Mouse (Mus musculus) embryonic facial prominence, embryonic 14.5 days (tissue): Measurements from ENCODE around the gene Rapgef6. TPM values are rescaled to one million over a fixed set of nuclear protein-coding genes. Genes with fewer than 3 reads are reported as not detected.
A peak's percentile ranks its signal among the peaks of the same experiment; 100 is the strongest.

Experiments
- ATAC-seq: fragments of 200-750 bp; cut with Nextera tagmentation; 2 replicates; pipeline ENCODE4 v1.8.0; 2017; ENCODE audit warnings: low read depth, moderate number of reproducible peaks, moderate TSS enrichment
- DNase-seq: peaks from one replicate; pipeline ENCODE4 v3.0.0-alpha.2; 2015; ENCODE audit warnings: low spot score
- H3K27ac ChIP-seq: fragments of 300-500 bp; sonication (generic); replicated peaks from 2 replicates; pipeline ENCODE4 v1.5.1; 2014; ENCODE audit warnings: low read depth, mild to moderate bottlenecking, low read length, moderate library complexity
- H3K27me3 ChIP-seq: fragments of 300-500 bp; sonication (generic); replicated peaks from 2 replicates; pipeline ENCODE4 v1.6.1; 2014; ENCODE audit warnings: low read length; ENCODE audit not compliant: control insufficient read depth, insufficient read depth
- H3K36me3 ChIP-seq: fragments of 300-500 bp; sonication (generic); 2 replicates; pipeline ENCODE4 v1.6.1; 2014; ENCODE audit warnings: low read length, mixed read lengths; ENCODE audit not compliant: control insufficient read depth, insufficient read depth
- H3K4me1 ChIP-seq: fragments of 300-500 bp; sonication (generic); 2 replicates; pipeline ENCODE4 v1.6.1; 2014; ENCODE audit warnings: antibody characterized with exemption, low read length; ENCODE audit not compliant: control insufficient read depth, insufficient read depth
- H3K4me2 ChIP-seq: fragments of 300-500 bp; sonication (generic); 2 replicates; pipeline ENCODE4 v1.6.1; 2014; ENCODE audit warnings: low read depth, mild to moderate bottlenecking, low read length, moderate library complexity, mixed read lengths
- H3K4me3 ChIP-seq: fragments of 300-500 bp; sonication (generic); 2 replicates; pipeline ENCODE4 v1.5.1; 2014; ENCODE audit warnings: low read depth, mild to moderate bottlenecking, low read length
- H3K9ac ChIP-seq: fragments of 300-500 bp; sonication (generic); 2 replicates; pipeline ENCODE4 v1.6.1; 2014; ENCODE audit warnings: low read depth, mild to moderate bottlenecking, low read length, moderate library complexity, mixed read lengths
- H3K9me3 ChIP-seq: fragments of 300-500 bp; sonication (generic); 2 replicates; pipeline ENCODE4 v1.6.1; 2016; ENCODE audit warnings: low read length; ENCODE audit not compliant: control insufficient read depth
- WGBS: fragments of 180-500 bp; shearing (Covaris S2); extraction: QIAGEN DNeasy Blood & Tissue Kit; methylation state at CpG from one replicate; pipeline ENCODE4 v1.1.7; 2014; 5-methylcytosine and 5-hydroxymethylcytosine counted together
- polyA plus RNA-seq: library from polyadenylated mRNA; unstranded; fragments of >200 nt; fragmentation: Nextera tagmentation; extraction: Ambion mirVana; gene quantifications from 2 replicates; pipeline ENCODE4 v1.2.1, GENCODE M21; 2014

Gene Rapgef6
- polyA plus RNA-seq, 1 experiment from 2014 or later: 24.0 TPM

DNA sequence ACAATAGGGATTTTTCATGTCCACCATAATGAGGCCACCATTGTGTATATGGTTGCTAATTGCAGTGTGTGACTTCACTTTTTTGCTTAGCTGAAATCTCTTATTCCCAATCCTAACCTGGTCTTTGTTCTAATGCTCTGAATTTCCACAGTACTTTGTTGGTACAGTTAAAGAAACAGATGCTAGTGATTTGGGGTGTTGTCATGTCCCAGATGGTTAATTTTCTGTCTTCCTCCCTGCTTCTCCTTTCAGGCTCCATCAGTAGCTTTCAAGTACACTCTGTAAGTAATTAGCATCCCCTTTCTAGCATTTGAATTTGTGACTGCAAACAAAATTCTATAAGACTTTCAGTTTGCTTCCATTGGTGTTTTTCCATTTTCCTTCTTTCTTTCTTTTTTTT, 17.7 kb downstream of the Rapgef6 start:
- H3K4me1 ChIP-seq: no peaks in the 10 kb centered on the region
- no peaks in the 10 kb centered on the region for H3K36me3 ChIP-seq
- DNase-seq: no peak
- no peaks in the 10 kb centered on the region for H3K27me3 ChIP-seq
- no peak overlapping the region for H3K27ac ChIP-seq
- H3K4me3 ChIP-seq: no peak overlapping the region
- H3K9me3 ChIP-seq: no peaks in the 10 kb centered on the region
- H3K9ac ChIP-seq: no peak overlapping the region
- no peak for ATAC-seq
- H3K4me2 ChIP-seq: no peak overlapping the region

GRCm38 (mm10) chr11:54542414-54542813, 19.8 kb downstream of the Rapgef6 start:
- Histone ChIP-seq H3K27ac (no peak overlapping the region), H3K4me2 (no peak overlapping the region), H3K4me3 (no peak overlapping the region), H3K4me1 (no peaks in the 10 kb centered on the region), H3K9ac (no peak overlapping the region), H3K27me3 (no peaks in the 10 kb centered on the region), H3K36me3 (0 out of 2 replicates have a peak, but pooled peaks cover 5% of the 10 kb centered on the region), H3K9me3 (no peaks in the 10 kb centered on the region)
- ATAC-seq: no peak
- no peak for DNase-seq

- ATAC-seq (no peak), DNase-seq (no peak)
- H3K27me3 ChIP-seq: no peaks in the 10 kb centered on the region
- no peak overlapping the region for H3K4me3 ChIP-seq
- no peaks in the 10 kb centered on the region for H3K4me1 ChIP-seq
- 71% methylated on average over 2 of the region's 2 CpGs for WGBS
- no peaks in the 10 kb centered on the region for H3K36me3 ChIP-seq
- no peak overlapping the region for H3K9ac ChIP-seq
- no peaks in the 10 kb centered on the region for H3K9me3 ChIP-seq
- no peak overlapping the region for H3K27ac ChIP-seq
- H3K4me2 ChIP-seq: no peak overlapping the region
Observed at GRCm38 (mm10) chr11:54554970-54555369, 32.3 kb downstream of the Rapgef6 start.

GRCm38 (mm10) chr11:54562761-54563160, 40.1 kb downstream of the Rapgef6 start:
- no peak for ATAC-seq

GRCm38 (mm10) chr11:54567959-54568358, 45.3 kb downstream of the Rapgef6 start:
- WGBS: 55% methylated on average over 1 of the region's 1 CpGs
- Histone ChIP-seq H3K4me2 (no peak overlapping the region), H3K4me3 (no peak overlapping the region)

More at GRCm38 (mm10) chr11:54562761-54563160, 40.1 kb downstream of the Rapgef6 start:
- DNase-seq: peak; percentile 26
- WGBS: 84% methylated on average over 5 of the region's 5 CpGs
- Histone ChIP-seq H3K4me2 (no peak overlapping the region), H3K36me3 (0 out of 2 replicates have a peak, but pooled peaks cover 2% of the 10 kb centered on the region), H3K4me3 (no peak overlapping the region), H3K27me3 (no peaks in the 10 kb centered on the region), H3K9me3 (no peaks in the 10 kb centered on the region), H3K4me1 (no peaks in the 10 kb centered on the region), H3K27ac (no peak overlapping the region), H3K9ac (no peak overlapping the region)

DNA sequence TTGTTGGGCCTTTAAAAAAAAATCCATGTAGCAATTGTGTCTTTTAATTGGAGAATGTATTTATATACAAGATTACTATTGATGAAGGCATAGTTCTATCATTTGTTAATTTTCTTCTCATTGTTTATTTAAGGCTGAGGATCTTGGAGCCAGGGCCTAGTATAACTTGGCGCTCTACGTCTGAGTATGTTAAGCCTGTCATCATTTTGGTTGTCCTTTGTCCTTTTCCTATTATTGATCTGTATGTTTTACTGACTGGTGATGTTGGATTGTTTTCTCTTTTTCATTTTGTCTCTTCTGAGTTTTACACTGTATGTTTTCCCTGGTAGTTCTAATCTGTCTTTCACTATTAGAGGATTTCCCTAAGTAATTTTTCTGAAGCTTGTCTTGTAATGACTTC, 52.1 kb downstream of the Rapgef6 start:
- no peak overlapping the region for H3K9ac ChIP-seq
- no peaks in the 10 kb centered on the region for H3K36me3 ChIP-seq
- 91% methylated on average over 2 of the region's 2 CpGs for WGBS
- 0 out of 2 replicates have a peak, but pooled peaks cover 5% of the 10 kb centered on the region for H3K9me3 ChIP-seq
- DNase-seq (no peak), ATAC-seq (no peak)
- no peaks in the 10 kb centered on the region for H3K4me1 ChIP-seq
- no peak overlapping the region for H3K4me3 ChIP-seq
- no peaks in the 10 kb centered on the region for H3K27me3 ChIP-seq
- no peak overlapping the region for H3K27ac ChIP-seq
- H3K4me2 ChIP-seq: no peak overlapping the region

More at GRCm38 (mm10) chr11:54567959-54568358, 45.3 kb downstream of the Rapgef6 start:
- H3K27me3 ChIP-seq: no peaks in the 10 kb centered on the region
- ATAC-seq: no peak
- H3K4me1 ChIP-seq: no peaks in the 10 kb centered on the region
- no peak overlapping the region for H3K9ac ChIP-seq
- DNase-seq: peak; percentile 12
- H3K9me3 ChIP-seq: no peaks in the 10 kb centered on the region
- H3K27ac ChIP-seq: no peak overlapping the region
- peaks cover 2% of the 10 kb centered on the region; the same call in 1 of the 2 replicates for H3K36me3 ChIP-seq

GRCm38 (mm10) chr11:54592585-54592984, 69.9 kb downstream of the Rapgef6 start:
- Histone ChIP-seq H3K9me3 (no peaks in the 10 kb centered on the region), H3K36me3 (peaks cover 3% of the 10 kb centered on the region; the same call in 1 of the 2 replicates), H3K9ac (no peak overlapping the region), H3K27me3 (no peaks in the 10 kb centered on the region), H3K27ac (no peak overlapping the region), H3K4me1 (0 out of 2 replicates have a peak, but pooled peaks cover 3% of the 10 kb centered on the region), H3K4me2 (no peak overlapping the region), H3K4me3 (no peak overlapping the region)
- DNase-seq (peak; percentile 33), ATAC-seq (peak; percentile 72; the same call in 1 of the 2 replicates)
- WGBS: 42% methylated on average over 3 of the region's 3 CpGs

DNA sequence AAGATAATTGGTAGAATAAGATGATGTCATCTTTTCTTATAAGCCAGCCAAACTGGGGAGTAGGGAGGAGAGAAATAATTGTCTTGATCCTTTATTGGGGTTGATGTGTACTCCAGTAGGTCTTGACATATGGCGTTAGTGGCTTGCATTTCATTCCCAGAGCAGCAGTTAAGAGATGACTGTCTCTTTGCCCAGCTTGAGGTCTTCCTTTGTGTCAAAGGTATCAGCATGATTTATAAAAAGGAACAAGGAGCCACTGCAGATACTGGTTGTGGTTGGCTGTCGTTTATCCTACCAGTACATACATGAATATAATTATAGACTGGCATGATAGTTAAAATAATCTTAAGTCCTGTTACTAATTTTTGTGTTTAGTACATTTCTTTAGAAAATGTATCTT, 71.4 kb downstream of the Rapgef6 start:
- Histone ChIP-seq H3K9me3 (no peaks in the 10 kb centered on the region), H3K27ac (no peak overlapping the region), H3K4me3 (no peak overlapping the region), H3K36me3 (peaks cover 2% of the 10 kb centered on the region; the same call in 1 of the 2 replicates), H3K4me1 (0 out of 2 replicates have a peak, but pooled peaks cover 3% of the 10 kb centered on the region), H3K4me2 (no peak overlapping the region), H3K9ac (no peak overlapping the region), H3K27me3 (no peaks in the 10 kb centered on the region)
- ATAC-seq (no peak), DNase-seq (no peak)
- WGBS: 57% methylated on average over 2 of the region's 2 CpGs

DNA sequence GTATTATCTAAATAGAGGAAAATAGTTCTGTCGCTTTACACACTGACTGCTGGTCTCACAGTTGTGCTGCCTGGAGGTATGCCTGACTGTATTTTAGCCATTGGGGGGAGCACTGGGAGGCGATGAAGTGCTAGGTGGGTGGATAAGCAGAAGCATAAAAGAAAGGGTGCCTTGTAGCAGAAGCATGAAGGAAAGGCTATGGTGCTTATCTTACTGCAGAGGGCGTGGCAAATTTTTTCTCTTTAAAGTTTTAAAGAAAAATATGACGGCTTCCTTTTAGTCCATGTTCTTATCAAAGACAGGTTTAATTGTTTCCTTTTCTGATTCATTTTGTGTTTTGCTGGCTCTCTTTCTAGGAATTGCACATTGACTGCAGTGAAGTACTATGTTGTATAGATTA, 72.4 kb downstream of the Rapgef6 start:
- H3K9me3 ChIP-seq: no peaks in the 10 kb centered on the region
- H3K4me2 ChIP-seq: no peak overlapping the region
- no peak for DNase-seq
- no peaks in the 10 kb centered on the region for H3K36me3 ChIP-seq
- H3K27ac ChIP-seq: no peak overlapping the region
- 65% methylated on average over 4 of the region's 4 CpGs for WGBS
- H3K4me1 ChIP-seq: 0 out of 2 replicates have a peak, but pooled peaks cover 3% of the 10 kb centered on the region
- no peak for ATAC-seq
- no peak overlapping the region for H3K4me3 ChIP-seq
- no peak overlapping the region for H3K9ac ChIP-seq
- no peaks in the 10 kb centered on the region for H3K27me3 ChIP-seq
